Mouse (Mus musculus) liver, embryonic 14.5 days (tissue): ENCODE data around the gene Gm4969. TPM values are rescaled to one million over a fixed set of nuclear protein-coding genes. Genes with fewer than 3 reads are reported as not detected.

Experiments used
- ATAC-seq: fragments of 200-750 bp; cut with Nextera tagmentation; 2 replicates; pipeline ENCODE4 v1.8.0; 2017; ENCODE audit warnings: moderate number of reproducible peaks, mild to moderate bottlenecking, moderate library complexity; ENCODE audit not compliant: insufficient read depth
- DNase-seq, 3 experiments: peaks; one replicate each; pipeline ENCODE4 v3.0.0-alpha.2; 2012 to 2013; ENCODE audit warnings: low read depth in 3 of 3, low spot score in 3 of 3
- H3K27ac ChIP-seq: fragments of 300-500 bp; sonication (generic); 2 replicates; pipeline ENCODE4 v1.5.1; 2014; ENCODE audit warnings: moderate library complexity, mild to moderate bottlenecking, control low read depth, inconsistent platforms
- H3K27me3 ChIP-seq: fragments of 300-500 bp; sonication (generic); 2 replicates; pipeline ENCODE4 v1.6.1; 2014; ENCODE audit warnings: mild to moderate bottlenecking, low read length, moderate library complexity; ENCODE audit not compliant: control insufficient read depth, insufficient read depth
- H3K36me3 ChIP-seq: fragments of 300-500 bp; sonication (generic); replicated peaks from 2 replicates; pipeline ENCODE4 v1.6.1; 2014; ENCODE audit warnings: low read depth; ENCODE audit not compliant: control insufficient read depth, insufficient read depth
- H3K4me1 ChIP-seq, 2 experiments: fragments of 200-500 bp in 1 of 2; fragments of 300-500 bp in 1 of 2; sonication (generic) in 1 of 2; replicated peaks; 2 replicates each; pipeline ENCODE4 v1.6.1; 2012 to 2014; ENCODE audit warnings: antibody characterized with exemption in 1 of 2, inconsistent platforms in 1 of 2, low read length in 1 of 2; ENCODE audit not compliant: control insufficient read depth in 2 of 2, insufficient read depth in 2 of 2
- H3K4me2 ChIP-seq: fragments of 300-500 bp; sonication (generic); 2 replicates; pipeline ENCODE4 v1.6.1; 2014; ENCODE audit warnings: low read depth, mild to moderate bottlenecking, control low read depth, moderate library complexity
- H3K4me3 ChIP-seq, 2 experiments: fragments of 200-500 bp in 1 of 2; fragments of 300-500 bp in 1 of 2; sonication (generic) in 1 of 2; 2 replicates each; pipeline ENCODE4 v1.5.1; 2012 to 2014; ENCODE audit warnings: low read depth in 2 of 2, low read length in 2 of 2, mild to moderate bottlenecking in 2 of 2, control low read depth in 1 of 2, inconsistent platforms in 1 of 2, moderate library complexity in 1 of 2; ENCODE audit not compliant: insufficient read depth in 1 of 2
- H3K9ac ChIP-seq: fragments of 300-500 bp; sonication (generic); replicated peaks from 2 replicates; pipeline ENCODE4 v1.6.1; 2014; ENCODE audit warnings: mild to moderate bottlenecking, control low read depth, moderate library complexity
- H3K9me3 ChIP-seq: fragments of 300-500 bp; sonication (generic); 2 replicates; pipeline ENCODE4 v1.6.1; 2016; ENCODE audit warnings: low read length, mixed read lengths; ENCODE audit not compliant: control insufficient read depth
- CTCF ChIP-seq: IDR thresholded peaks from 2 replicates; pipeline ENCODE4 v1.5.1; 2016; ENCODE audit warnings: antibody characterized with exemption, low read depth, control low read depth
- EP300 ChIP-seq: IDR thresholded peaks from 2 replicates; pipeline ENCODE4 v1.6.1; 2016; ENCODE audit warnings: antibody characterized with exemption, low read depth
- WGBS: fragments of 180-500 bp; shearing (Covaris S2); extraction: QIAGEN DNeasy Blood & Tissue Kit; methylation state at CpG from one replicate; pipeline ENCODE4 v1.1.7; 2014; ENCODE audit not compliant: insufficient replicate concordance; 5-methylcytosine and 5-hydroxymethylcytosine counted together
- polyA plus RNA-seq, 2 experiments: library from polyadenylated mRNA; depleted of rRNA in 1 of 2; stranded (reverse) in 1 of 2; unstranded in 1 of 2; fragments of >200 nt; fragmentation: Nextera tagmentation in 1 of 2; extraction: Ambion mirVana in 1 of 2; gene quantifications; 2 replicates each; pipeline versions ENCODE4 v1.2.1 to v1.2.3; 2012 to 2014

Gm4969 gene
- polyA plus RNA-seq, 2 experiments, result 0.22 to 0.25 TPM

GRCm38 (mm10) chr7:19080451-19080950 is 37.7 kb downstream of the Gm4969 start:
- DNase-seq (no peak), ATAC-seq (no peak)
- Histone ChIP-seq H3K36me3 (peaks cover 14% of the 10 kb centered on the region; the same call in 1 of the 2 replicates), H3K4me1 (peaks cover 6 to 18% of the 10 kb centered on the region in 2 experiments), H3K27ac (no peak overlapping the region), H3K4me2 (no peak overlapping the region), H3K4me3 (no peak overlapping the region), H3K9ac (no peak overlapping the region), H3K9me3 (no peaks in the 10 kb centered on the region), H3K27me3 (no peaks in the 10 kb centered on the region; the same call in 1 of the 2 replicates)
- no peak for TF ChIP-seq CTCF
- TF ChIP-seq EP300, result no peak
- 83% methylated on average over 19 of the region's 19 CpGs for WGBS

DNA sequence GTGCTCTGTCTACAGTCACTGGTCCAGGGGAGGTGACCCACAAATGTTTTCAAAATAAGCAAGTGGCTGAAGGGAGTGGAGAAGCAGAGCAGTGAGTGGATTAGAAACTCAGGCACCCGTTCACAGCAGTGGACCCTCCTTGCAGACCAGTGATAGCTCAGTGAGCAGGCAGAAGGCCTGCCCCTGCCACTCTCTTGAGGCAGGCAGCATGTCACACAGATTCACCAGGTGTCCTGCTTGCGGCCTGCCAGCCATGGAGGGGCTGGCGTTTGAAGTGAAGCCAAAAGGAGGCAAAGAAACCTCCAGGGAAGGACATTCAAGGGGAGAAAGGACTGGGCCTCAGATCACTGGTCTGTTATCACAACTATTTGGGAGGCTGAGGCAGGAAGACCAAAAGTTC is 39.4 kb downstream of the Gm4969 start:
- ATAC-seq, result no peak
- peaks cover 8 to 21% of the 10 kb centered on the region in 2 experiments for H3K4me1 ChIP-seq
- H3K9ac ChIP-seq, result no peak overlapping the region
- peaks cover 2% of the 10 kb centered on the region; the same call in 1 of the 2 replicates for H3K27me3 ChIP-seq
- 64% methylated on average over 3 of the region's 3 CpGs for WGBS
- H3K4me3 ChIP-seq, result no peak overlapping the region
- peaks cover 14% of the 10 kb centered on the region; the same call in 1 of the 2 replicates for H3K36me3 ChIP-seq
- no peak for TF ChIP-seq CTCF
- TF ChIP-seq EP300, result no peak
- H3K4me2 ChIP-seq, result no peak overlapping the region
- no peak for DNase-seq
- no peak overlapping the region for H3K27ac ChIP-seq
- H3K9me3 ChIP-seq, result no peaks in the 10 kb centered on the region

- WGBS, result 14% methylated on average over 14 of the region's 14 CpGs
- H3K4me3 ChIP-seq, result no peak overlapping the region
- DNase-seq, result no peak
- TF ChIP-seq CTCF (no peak), EP300 (no peak)
- no peak for ATAC-seq
- H3K36me3 ChIP-seq, result peaks cover 14% of the 10 kb centered on the region; the same call in 1 of the 2 replicates
- H3K4me1 ChIP-seq, result peaks cover 8 to 20% of the 10 kb centered on the region in 2 experiments
- H3K9ac ChIP-seq, result no peak overlapping the region
- H3K4me2 ChIP-seq, result peak overlapping the region; percentile 95
- peaks cover 2% of the 10 kb centered on the region; the same call in 1 of the 2 replicates for H3K27me3 ChIP-seq
- no peaks in the 10 kb centered on the region for H3K9me3 ChIP-seq
- H3K27ac ChIP-seq, result no peak overlapping the region
Observed at GRCm38 (mm10) chr7:19077761-19078160, 40.4 kb downstream of the Gm4969 start.

- Histone ChIP-seq H3K9ac (peak overlapping the region; percentile 79), H3K4me1 (peaks cover 8 to 20% of the 10 kb centered on the region in 2 experiments), H3K4me3 (peak overlapping the region; percentile 70 to 85), H3K36me3 (peaks cover 14% of the 10 kb centered on the region; the same call in 1 of the 2 replicates), H3K27ac (no peak overlapping the region), H3K4me2 (peak overlapping the region; percentile 95), H3K27me3 (peaks cover 2% of the 10 kb centered on the region; the same call in 1 of the 2 replicates), H3K9me3 (no peaks in the 10 kb centered on the region)
- DNase-seq (no peak), ATAC-seq (no peak)
- no peak for TF ChIP-seq EP300
- 1% methylated on average over 22 of the region's 22 CpGs for WGBS
Observed at GRCm38 (mm10) chr7:19076586-19076991, 41.6 kb downstream of the Gm4969 start.

DNA sequence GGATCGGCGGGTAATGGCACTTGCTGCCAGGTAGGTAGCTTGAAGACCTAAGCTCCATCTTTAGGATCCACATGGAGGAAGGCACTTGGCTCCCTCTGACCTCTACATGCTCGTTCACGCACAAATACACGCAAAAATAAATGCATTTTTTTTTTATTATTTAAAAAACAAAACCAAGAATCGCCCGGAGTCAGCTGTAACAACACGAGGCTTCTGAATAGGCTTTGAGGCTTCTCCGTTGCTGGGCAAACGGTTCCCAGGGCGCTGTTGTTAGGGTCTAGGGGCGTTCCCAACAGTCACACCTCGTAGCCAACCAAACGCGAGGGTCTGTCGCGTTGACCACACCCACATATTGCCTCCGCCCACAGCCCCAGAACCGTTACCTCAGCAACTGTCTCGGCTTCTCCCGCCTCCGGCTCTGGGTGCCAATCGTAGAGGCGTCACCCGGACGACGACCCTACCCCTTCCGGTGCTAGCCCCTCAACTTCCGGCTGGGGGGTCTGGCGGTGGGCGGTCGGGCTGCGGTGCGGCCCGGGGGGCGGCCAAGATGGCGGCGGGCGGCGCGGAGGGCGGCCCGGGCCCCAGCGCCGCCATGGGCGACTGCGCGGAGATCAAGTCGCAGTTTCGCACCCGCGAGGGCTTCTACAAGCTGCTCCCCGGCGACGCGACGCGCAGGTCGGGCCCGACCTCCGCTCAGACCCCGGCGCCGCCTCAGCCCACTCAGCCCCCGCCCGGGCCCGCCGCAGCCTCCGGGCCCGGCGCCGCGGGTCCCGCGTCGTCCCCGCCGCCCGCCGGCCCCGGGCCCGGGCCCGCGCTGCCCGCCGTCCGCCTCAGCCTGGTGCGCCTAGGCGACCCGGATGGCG is 42.2 kb downstream of the Gm4969 start, which contains the start of gene Dmwd:
Gene Dmwd (plus strand): TSS at position 505 of the 863 bp plus-strand sequence.
- TF ChIP-seq CTCF (no peak), EP300 (no peak)
- ATAC-seq (peak; percentile 90), DNase-seq (peak; percentile 86 to 90 (median 88))
- Histone ChIP-seq H3K4me2 (peak within 1 kb of the TSS; percentile 95), H3K36me3 (peaks cover 9% of the 10 kb centered on the region; the same call in 1 of the 2 replicates), H3K27me3 (peaks cover 2% of the 10 kb centered on the region; the same call in 1 of the 2 replicates), H3K4me1 (peaks cover 8 to 20% of the 10 kb centered on the region in 2 experiments), H3K27ac (peak within 1 kb of the TSS; percentile 12; the same call in 1 of the 2 replicates), H3K9me3 (no peaks in the 10 kb centered on the region), H3K4me3 (peak within 1 kb of the TSS; percentile 70 to 85), H3K9ac (peak within 1 kb of the TSS; percentile 79)
- 2% methylated on average over 88 of the region's 91 CpGs for whole genome bisulfite sequencing
